Mouse (Mus musculus) liver, embryonic 14.5 days (tissue): ENCODE results near the gene Brk1.

Experiments
- CTCF ChIP-seq: IDR thresholded peaks from 2 replicates; pipeline ENCODE4 v1.5.1; 2016; ENCODE audit warnings: antibody characterized with exemption, low read depth, control low read depth
- EP300 ChIP-seq: IDR thresholded peaks from 2 replicates; pipeline ENCODE4 v1.6.1; 2016; ENCODE audit warnings: antibody characterized with exemption, low read depth

- no peak for TF ChIP-seq CTCF
- no peak for TF ChIP-seq EP300
Observed at GRCm38 (mm10) chr6:113597945-113598344, 6.6 kb upstream of the Brk1 start.
